Mouse (Mus musculus) ovary, adult 18-20 months (tissue): ENCODE measurements around the gene Gm2012.
"Not testable (repeated sequence)": the region's sequence is repeated elsewhere in the genome, so short reads cannot be mapped to it uniquely, and the experiment has no call there.

Experiments
- DNase-seq: peaks from one replicate; pipeline ENCODE4 v3.0.0; 2022; ENCODE audit warnings: low spot score, mixed read lengths

The Gm2012 gene

GRCm38 (mm10) chrX:26231255-26231654 is at the start of gene Gm2012:
Gene Gm2012, minus strand, starts transcription at chrX:26231355.
- DNase-seq: not testable (repeated sequence)

GRCm38 (mm10) chrX:26159146-26159545 is 72.0 kb downstream of the Gm2012 start:
- DNase-seq: not testable (repeated sequence)
